Mouse (Mus musculus) adipocyte (in vitro differentiated cells): ENCODE results near the gene 2410015M20Rik.
A peak's percentile ranks its signal among the peaks of the same experiment; 100 is the strongest.
"Not testable (repeated sequence)": the region's sequence is repeated elsewhere in the genome, so short reads cannot be mapped to it uniquely, and the experiment has no call there.

Experiments used
- DNase-seq: peaks from one replicate; pipeline ENCODE4 v3.0.0-alpha.2; 2016; ENCODE audit warnings: low spot score

Gene 2410015M20Rik

DNA sequence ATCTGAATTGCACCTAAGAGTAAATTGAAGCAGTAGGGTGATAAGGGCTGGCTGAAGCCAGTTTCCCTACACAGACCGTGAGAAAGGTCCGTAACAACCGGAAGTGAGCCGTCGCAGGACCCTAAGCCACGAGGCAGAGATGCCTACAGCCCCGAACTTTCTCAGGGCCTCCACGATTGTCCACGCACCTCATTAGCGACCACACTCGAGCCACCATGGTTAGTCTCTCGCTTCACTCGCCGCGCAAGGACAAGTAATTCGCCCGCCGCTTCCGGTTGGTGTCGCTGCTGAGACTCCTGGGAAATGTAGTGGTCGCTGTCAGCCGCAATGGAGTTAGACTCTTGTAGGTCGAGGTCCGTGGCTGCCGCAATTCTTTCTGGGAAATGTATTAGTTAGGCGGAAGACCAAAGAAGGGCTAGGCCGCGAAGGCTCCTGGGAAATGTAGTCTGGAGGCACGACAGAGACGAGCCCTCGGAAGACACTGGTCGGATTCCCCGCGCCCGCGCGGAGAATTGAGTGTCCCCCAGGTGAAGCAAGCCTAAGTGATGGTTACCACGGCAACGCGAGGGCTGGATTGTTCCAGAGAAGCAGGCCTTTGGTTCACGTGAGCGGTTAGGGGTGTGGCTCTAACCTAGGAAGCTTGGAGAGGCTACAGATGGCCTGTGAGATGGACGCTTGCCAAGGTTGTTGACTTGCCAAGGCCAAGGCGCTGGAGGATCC lies at the start of gene 2410015M20Rik:
2410015M20Rik (minus strand) TSS at position 320 of the 720 bp plus-strand sequence.
- peak; percentile 99 for DNase-seq

DNA sequence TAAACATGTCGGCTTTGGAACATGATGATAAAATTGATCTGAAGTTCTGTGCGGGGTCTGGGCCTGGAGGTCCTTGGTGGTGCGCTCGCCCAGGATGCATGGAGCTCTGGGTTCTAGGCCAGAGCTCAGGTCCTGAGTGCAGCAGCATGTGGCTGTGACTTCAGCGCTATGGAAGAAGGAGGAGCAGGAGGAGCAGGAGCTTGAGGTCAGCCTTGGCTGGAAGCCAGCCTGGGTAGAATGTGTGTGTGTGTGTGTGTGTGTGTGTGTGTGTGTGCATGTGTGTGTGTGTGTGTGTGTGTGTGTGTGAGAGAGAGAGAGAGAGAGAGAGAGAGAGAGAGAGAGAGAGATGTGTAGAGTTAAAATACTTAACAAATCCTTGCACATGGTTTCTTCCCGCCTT lies 46.6 kb upstream of the 2410015M20Rik start:
- no peak for DNase-seq

GRCm38 (mm10) chr17:56655311-56655710 lies 45.7 kb upstream of the 2410015M20Rik start:
- no peak for DNase-seq

DNA sequence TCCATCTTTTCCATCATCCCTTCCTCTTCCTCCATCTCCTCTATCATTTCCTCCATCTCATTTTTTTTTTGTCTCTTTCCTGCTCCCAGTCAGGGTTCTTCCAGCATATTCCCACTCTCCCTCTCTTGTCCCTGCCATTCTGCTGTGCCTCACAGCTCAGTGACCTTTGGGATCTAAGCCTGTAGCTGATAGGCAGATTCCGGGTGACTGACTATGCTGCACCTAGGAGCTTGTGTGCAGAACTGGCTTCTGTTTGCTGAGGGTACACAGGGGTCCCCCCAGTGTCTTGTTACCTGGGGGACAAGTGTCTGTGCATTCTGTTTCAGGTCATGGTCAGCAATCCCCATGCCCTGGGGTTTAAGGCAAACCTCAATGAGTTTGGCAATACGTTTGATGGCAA lies 45.2 kb upstream of the 2410015M20Rik start:
- no peak for DNase-seq

GRCm38 (mm10) chr17:56651801-56652200 lies 42.2 kb upstream of the 2410015M20Rik start:
- peak; percentile 41 for DNase-seq

DNA sequence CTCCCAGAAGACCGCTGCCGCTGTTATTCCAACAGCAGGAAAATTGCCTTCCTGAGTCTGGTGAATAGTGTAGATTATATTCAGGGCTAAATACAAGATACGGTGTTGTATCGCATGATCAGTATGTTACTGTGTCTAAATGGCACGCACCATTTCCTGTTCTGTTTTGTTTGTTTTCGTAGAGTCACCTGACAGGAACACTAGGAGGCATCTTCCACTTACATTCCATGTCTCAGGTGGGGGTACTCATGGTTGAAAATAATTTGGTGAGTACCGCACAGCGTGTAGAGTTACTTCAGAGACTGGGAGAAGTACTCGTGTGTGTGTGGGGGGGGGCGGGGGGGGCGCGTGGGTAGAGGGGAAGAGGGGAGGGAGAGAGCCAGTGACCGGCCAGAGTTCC lies 38.0 kb upstream of the 2410015M20Rik start:
- DNase-seq, result no peak

DNA sequence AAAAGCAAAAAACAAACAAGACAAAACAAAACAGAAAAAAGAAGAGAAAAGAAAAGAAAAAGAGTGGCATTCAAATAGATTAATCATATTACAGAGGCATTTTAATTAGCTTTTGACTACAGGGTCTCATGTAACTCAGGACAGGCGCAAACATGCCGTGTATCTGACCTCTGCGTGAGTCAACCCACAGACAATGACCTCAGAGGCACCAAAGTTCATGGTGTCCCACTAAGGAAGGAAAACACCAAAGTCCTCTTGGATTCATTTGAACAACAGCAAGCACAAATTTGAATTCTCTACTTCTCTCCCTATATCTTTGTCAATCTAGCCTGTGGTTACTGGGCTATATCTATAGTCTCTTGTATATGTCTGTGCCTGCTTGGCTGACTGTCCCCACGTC lies 33.7 kb upstream of the 2410015M20Rik start:
- no peak for DNase-seq

GRCm38 (mm10) chr17:56634023-56634422 lies 24.5 kb upstream of the 2410015M20Rik start:
- DNase-seq, result peak; percentile 35

DNA sequence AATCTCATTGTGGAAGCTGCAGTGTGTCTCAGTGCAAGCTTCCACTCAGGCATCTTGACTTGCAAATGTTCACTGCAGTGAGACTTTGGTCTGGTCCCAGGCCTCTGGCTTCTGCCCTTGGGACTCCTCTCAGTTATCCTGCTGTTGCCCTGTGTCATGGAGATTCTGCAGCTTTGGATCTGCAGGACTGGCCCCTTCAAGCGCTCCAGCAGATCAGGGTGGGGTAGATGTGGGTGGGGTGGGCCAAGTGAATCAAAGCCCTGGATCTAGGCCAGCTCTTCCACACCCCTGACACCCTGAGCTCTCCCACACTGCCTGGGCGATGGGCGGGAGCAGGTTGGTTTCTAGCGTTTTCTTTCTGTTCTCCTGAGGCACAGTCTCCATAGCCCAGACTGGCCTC lies 22.2 kb upstream of the 2410015M20Rik start:
- DNase-seq, result no peak

DNA sequence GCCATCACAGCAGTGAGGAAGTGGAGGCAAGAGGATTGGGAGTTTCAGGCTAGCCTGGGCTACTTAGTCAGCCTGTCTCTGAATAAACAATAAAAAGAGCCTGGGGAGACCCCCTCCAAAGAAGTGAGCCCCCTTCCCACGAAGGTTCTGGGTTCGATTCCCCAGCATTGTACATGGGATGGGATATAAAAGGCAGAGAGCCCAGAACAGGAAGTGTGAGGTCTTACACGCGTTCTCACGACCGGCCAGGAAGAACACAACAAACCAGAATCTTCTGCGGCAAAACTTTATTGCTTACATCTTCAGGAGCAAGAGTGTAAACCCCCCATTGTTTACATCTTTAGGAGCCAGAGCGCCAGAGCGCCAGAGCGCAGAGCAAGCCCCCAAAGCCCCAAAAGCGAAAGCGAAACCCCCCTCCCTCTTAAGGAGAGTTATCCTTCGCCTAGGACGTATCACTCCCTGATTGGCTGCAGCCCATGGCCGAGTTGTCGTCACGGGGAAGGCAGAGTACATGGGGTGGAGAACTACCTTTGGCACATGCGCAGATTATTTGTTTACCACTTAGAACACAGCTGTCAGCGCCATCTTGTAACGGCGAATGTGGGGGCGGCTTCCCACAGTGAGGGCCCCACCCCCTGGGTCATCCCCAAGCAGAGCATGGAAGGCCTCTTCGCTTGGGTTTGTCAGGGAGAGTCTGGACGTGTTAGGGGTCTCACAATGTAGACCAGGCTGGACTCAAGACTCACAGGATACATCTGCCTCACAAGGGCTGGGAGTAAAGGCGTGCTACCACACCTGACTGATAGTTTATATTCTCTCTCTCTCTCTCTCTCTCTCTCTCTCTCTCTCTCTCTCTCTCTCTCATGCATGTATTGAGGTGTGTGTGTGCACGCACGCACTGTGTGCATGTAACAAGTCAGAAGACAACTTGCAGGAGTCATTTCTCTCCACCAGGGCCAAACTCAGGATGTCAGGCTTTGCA lies 20.5 kb upstream of the 2410015M20Rik start:
- DNase-seq, result not testable (repeated sequence)

DNA sequence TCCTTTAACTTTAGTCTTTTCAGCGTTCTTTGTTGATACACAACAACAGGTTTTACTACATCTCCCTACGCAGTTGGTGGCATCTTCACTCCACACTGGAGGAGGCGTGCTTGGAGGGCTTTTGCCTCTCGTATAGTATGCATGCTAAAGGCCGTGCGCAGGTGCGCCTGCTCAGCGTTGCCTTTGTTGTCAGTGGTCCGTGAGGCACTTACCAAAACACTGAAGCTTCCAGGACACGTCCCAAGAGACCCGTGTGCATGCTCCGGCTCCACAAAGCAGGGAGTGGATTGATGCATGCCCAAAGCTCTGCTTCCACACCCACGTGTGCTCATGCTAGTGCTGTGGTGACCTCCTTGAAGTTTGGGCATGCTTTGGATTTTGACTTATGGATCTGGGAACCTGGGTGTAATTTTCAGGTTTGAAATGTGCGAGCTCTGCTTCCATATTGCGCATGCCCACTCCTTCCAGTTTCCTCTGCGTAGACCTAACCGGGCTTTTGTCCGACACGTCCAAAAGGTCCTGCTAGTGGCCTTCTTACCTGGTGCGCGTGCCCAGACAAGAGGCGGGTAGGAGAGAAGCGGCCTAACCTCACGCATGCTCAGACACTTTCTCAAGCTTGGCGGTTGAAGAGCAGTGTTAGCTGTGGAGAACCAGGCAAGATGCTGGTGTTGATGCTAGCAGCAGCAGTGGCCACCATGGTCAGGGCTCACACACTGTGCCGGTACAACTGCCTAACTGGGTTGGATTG lies 18.1 kb upstream of the 2410015M20Rik start, which contains the start of gene Catsperd:
Catsperd (plus strand) TSS at position 614 of the 748 bp plus-strand sequence.
- no peak for DNase-seq

DNA sequence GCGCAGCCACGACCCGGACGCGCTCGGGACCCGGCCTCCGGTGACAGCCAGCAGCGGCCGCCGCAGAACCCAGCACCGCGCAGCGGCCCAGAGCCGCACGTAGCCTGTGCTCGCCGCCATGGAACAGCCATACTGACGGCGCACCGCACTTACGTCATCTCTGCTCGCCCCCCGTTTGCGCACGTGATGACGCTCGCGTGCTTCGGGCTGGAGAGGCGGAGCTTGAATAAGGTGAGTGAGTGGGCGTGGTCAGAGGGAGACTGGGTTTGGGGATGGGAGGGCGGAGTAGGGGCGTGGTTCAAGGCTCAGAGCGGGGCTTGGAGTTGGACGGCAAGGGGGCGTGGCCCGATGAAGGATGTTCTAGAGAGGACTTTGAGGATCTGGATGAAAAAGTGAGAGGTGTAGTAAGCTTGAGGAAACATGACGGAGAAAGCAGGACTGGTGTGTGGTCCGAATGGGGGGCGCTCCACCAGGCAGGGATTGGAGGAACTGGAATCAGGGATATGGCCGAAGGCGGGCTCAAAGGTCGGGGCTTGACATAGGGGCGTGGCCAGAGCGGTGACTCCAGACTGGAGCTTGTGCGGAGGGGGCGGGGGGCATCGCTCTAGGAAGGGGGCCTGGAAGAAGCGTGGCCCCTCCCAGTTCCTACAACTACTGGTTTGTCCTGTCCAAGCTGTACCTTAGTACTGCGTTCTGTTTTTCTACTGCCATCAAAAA lies 17.3 kb upstream of the 2410015M20Rik start, which contains the start of gene Lonp1:
Lonp1 (minus strand) TSS at position 134 of the 717 bp plus-strand sequence.
- peak; percentile 96 for DNase-seq

DNA sequence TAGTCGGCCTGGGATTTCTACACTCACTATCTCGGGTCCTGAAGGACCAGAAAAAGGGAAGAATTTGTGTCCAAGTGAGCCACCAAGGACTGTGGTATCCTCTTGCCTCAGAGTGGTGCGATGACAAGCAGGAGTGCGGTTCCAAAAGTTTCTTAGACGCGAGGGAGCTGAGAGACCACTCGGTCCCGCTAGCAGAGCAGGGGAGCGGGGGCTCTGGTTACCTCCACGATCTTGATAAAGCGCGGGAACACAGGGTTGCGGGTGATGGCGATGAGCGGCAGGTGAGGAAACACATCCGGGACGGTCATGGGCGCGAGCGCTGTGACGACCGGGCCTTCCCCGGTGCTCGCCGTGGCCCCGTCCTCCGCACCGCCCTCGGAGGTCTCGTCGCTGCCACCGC lies 16.7 kb upstream of the 2410015M20Rik start:
- DNase-seq, result no peak

GRCm38 (mm10) chr17:56625495-56625894 lies 15.9 kb upstream of the 2410015M20Rik start:
- no peak for DNase-seq

DNA sequence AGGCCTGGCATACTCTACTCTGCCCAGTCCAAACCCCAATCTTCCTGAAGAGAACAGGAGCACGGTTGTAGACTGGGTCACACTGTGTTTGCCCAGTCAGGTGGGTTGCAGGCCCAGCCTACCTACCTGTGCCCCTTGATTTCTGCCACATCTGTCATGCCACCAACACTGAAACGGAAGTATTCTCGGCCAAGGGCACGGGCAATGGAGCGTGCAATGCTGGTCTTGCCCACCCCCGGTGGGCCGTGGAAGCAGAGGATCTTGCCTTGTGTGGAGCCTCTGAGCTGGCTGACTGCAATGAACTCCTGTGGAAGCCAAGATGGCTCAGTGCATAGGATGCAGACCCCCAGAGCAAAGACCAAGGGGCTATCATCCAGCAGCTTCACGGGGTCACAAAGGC lies 8.1 kb upstream of the 2410015M20Rik start:
- DNase-seq, result no peak

DNA sequence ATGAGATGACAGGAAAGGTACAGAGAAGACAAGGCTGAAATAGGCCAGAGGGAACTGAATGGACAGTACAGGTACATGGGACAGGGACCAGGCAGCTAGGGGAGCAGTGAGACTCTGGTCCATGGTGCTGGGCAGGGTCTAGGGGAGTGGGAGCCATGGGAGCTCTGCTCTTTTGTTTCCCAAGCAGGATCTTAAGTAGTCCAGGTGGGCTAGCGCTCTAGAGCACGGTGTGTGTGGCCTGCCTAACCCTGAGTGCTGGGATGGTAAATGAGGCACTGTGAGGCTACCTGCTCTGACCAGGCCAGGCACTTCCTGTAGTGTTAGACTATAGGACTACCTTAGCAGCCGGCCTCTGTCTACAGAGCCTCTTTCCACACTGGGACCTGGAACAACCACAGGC lies 7.2 kb upstream of the 2410015M20Rik start:
- DNase-seq, result no peak

DNA sequence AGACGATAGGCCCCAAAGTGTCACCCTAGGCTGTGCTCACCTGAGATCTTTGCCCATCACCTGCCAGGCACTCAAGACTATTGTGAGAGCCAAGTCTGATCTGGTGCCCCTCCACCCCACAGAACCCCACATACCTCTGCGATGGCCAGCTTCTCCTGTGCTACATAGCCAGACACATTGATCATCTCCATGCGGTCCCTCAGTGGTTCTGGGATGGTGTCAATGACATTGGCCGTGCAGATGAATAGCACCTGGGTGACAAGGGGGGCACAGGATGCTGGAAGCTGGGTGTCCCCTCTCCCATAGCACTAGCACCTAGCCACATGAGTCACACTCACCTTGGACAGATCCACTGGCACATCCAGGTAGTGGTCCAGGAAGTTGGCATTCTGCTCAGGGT lies 6.2 kb upstream of the 2410015M20Rik start:
- no peak for DNase-seq

- no peak for DNase-seq
Measured at GRCm38 (mm10) chr17:56615136-56615784, 5.7 kb upstream of the 2410015M20Rik start.

- peak; percentile 43 for DNase-seq
Measured at GRCm38 (mm10) chr17:56614391-56615135, 5.0 kb upstream of the 2410015M20Rik start.

DNA sequence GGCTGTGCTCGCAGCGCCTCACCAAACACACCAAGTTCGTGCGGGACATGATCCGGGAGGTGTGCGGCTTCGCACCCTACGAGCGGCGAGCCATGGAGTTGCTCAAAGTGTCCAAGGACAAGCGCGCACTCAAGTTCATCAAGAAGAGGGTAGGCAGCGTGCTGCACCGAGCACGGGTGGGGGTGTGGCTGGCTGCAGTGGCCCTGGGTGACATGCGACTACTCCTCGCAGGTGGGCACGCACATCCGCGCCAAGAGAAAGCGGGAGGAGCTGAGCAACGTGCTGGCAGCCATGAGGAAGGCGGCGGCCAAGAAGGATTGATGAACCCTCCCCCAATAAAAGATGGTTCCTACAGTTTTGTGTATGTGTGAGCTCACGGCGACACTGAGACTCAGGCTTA lies 4.3 kb upstream of the 2410015M20Rik start:
- DNase-seq, result peak; percentile 54
